Mouse (Mus musculus) c-Kit-positive CD71-positive TER-119-positive erythroid progenitor cells, embryonic 14.5 days (primary cell): ENCODE results near the gene Syap1.
A peak's percentile ranks its signal among the peaks of the same experiment; 100 is the strongest.
"Not testable (repeated sequence)": the region's sequence is repeated elsewhere in the genome, so short reads cannot be mapped to it uniquely, and the experiment has no call there.

Source experiments
- DNase-seq: peaks from one replicate; pipeline ENCODE4 v3.0.0-alpha.2; 2013; ENCODE audit warnings: low spot score

Gene Syap1

GRCm38 (mm10) chrX:162887931-162888511 lies at the start of gene Syap1:
Gene Syap1 (minus strand): TSS chrX:162888447.
- peak; percentile 72 for DNase-seq

DNA sequence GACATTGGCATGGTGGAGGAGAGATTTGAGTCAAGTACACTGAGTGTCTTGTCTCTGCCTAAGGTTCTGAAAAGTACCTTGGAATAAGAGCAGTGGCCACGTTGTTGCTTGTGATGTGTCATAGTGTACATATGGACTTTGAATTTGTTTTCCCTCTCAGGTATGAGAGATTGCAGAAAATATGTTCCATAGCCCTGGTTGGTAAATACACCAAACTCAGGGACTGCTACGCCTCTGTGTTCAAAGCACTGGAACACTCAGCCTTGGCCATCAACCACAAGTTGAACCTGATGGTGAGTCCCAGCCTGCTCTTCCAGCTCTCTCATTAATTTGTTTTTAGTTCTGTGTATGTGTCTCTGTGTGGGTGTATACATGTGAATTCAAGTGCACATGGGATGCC lies 43.2 kb upstream of the Syap1 start:
- no peak for DNase-seq

DNA sequence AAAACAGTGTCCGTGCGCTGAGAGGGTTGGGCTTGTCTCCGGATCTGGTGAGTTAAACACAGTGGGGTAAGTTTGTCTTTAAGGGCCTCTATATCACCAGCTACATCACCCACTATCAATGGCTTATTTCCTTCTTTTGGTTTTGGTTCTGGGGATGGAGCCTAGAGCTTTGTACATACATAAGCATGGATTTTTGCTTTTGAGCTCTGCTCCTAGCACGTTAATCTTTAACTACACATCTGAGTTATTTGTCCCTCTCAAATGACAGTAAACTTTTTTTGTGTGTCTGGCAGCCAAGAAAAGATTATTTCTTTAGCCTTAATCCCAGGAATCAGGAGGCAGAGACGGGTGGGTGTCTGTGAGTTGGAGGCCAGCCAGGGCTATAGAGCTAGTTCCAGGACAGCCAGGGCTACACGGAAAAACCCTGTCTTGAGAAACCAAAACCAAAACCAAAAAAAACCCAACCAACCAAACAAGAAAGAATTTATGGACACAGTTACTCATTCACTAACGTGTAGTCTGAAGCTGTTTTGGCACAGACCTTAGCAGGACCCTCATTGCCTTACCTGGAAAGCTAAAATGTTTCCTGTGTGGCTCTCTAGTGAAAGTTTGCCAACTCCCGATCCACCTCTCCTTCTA lies 33.4 kb upstream of the Syap1 start:
- no peak for DNase-seq

- DNase-seq, result peak; percentile 37
Measured at GRCm38 (mm10) chrX:162915697-162916096, 27.4 kb upstream of the Syap1 start.

GRCm38 (mm10) chrX:162913651-162914050 lies 25.4 kb upstream of the Syap1 start:
- DNase-seq, result no peak

DNA sequence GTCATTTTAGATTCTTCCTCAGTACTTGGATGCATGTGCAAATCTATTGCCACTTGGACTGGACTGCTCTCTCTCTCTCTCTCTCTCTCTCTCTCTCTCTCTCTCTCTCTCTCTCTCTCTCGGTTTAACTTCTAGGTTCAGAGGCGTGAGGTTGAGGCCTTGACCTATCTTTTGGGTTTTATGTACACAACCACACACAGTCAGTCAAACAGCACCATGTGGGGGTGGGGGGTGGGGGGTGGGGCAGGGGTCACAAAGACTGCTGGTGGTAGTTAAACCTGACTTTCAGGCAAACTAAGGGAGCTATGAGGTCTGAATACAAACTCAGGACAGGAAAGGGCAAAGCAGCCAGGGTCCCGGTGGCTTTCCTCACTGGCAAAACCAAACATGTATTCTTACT lies 19.3 kb upstream of the Syap1 start:
- DNase-seq, result no peak

DNA sequence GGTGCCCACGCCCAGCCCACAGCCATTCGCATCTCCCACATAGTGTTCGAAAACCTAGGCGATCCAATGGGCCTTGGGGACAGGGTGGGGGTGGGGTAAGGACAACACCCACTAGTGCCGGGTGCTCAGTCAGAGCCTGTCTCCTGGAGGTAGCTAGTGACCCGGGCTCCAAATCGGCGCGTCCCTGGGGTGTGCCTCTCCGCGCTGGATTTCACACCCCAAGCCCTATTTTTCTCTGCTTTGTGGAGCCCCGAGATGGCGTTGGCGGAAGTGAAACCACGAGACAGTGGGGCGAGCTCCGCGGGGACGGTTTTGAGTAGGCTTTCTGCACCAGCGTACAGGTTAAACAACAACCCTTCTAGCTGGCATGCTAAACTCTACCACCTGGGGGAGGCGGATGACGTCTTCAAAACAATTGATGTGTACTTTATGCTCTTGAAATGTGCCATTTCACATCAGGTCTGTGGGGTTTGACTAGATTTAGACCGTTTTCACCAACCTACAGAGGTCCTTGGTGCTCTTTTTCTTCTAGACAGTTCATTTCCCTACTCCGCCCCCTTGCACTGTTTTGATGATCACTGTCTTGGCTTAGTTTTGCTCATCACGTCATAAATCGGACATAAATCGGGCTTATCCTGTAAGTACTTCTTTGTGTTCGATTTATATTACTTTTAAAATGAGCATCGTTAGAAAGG lies 13.9 kb upstream of the Syap1 start:
- peak; percentile 20 for DNase-seq

- no peak for DNase-seq
Measured at GRCm38 (mm10) chrX:162901371-162902039, 13.3 kb upstream of the Syap1 start.

- no peak for DNase-seq
Measured at GRCm38 (mm10) chrX:162900938-162901337, 12.7 kb upstream of the Syap1 start, which contains the start of gene Ctps2. Gene Ctps2 (plus strand): TSS chrX:162901238.

GRCm38 (mm10) chrX:162888575-162889223 lies 452 bp upstream of the Syap1 start:
- not testable (repeated sequence) for DNase-seq

GRCm38 (mm10) chrX:162878236-162878635 lies 10.0 kb downstream of the Syap1 start:
- no peak for DNase-seq

DNA sequence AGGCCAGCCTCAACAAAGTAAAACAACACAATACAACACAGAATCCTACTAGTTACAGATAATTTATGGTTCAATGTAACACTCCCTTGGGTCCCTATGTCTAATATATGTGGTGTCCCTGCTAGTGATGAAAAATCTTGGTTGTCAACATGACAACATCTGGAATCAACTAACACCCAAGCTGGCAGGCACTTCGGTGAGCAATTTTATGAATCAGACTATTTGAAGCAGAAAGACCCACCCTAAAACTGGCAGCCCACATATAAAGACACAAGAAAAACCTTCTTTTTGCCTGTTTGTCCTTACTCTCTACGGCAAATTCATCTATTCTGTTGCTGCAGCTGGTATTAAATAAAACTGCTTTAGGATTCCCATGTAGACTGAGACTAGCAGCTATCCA lies 14.5 kb downstream of the Syap1 start:
- no peak for DNase-seq

DNA sequence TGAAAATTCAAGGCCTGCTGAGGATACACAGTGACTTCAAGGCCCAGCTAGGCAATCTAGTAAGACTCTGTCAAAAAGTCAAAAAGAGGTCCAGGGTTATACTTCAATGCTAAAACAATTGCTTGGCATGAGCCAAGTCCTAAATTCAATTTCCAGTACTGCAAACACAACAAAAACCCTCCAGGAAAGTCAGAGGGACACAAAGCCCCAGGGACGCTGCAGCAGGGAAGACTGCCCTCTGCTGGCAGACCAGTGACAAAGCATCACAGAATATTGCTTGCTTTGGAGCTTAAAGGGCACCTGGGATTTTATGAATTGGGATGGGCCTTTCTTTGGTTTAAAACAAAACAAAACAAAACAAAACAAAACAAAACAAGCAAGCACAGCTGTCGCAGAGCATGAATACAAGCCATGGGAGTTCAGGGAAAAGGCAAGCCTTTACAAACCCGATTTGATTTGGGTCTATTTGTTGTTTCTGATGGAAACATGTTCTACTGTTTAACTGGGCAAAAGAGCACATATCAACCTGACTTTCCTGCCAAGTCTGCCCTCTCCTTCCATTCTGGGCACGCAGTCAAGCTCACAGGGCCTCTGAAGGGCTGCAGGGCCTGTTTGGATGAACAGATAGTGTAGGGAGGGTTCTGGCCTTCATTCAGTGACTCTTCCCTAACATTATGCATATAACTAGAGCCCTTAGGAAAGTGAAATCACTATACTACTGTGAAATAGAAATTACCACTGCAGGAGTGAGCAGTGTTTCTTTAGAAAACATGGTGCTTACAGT lies 16.3 kb downstream of the Syap1 start:
- DNase-seq, result peak; percentile 8

GRCm38 (mm10) chrX:162868294-162868965 lies 19.8 kb downstream of the Syap1 start:
- no peak for DNase-seq

- DNase-seq, result no peak
Measured at GRCm38 (mm10) chrX:162848682-162849081, 39.6 kb downstream of the Syap1 start.

DNA sequence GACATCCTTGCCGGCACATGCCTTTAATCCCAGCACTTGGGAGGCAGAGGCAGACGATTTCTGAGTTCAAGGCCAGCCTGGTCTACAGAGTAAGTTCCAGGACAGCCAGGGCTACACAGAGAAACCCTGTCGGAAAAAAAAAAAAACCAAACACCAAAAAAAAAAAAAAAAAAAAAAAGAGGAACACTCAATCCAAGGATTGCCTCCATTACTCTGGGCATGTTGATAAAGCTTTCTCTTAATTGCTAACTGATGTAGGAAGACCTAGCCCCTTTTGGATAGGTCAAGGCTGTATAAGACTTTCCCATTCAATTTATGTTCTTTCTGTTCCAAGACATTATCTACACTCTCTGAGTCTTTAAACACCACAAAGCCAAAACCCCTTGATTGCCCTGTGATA lies 42.7 kb downstream of the Syap1 start:
- DNase-seq, result no peak

DNA sequence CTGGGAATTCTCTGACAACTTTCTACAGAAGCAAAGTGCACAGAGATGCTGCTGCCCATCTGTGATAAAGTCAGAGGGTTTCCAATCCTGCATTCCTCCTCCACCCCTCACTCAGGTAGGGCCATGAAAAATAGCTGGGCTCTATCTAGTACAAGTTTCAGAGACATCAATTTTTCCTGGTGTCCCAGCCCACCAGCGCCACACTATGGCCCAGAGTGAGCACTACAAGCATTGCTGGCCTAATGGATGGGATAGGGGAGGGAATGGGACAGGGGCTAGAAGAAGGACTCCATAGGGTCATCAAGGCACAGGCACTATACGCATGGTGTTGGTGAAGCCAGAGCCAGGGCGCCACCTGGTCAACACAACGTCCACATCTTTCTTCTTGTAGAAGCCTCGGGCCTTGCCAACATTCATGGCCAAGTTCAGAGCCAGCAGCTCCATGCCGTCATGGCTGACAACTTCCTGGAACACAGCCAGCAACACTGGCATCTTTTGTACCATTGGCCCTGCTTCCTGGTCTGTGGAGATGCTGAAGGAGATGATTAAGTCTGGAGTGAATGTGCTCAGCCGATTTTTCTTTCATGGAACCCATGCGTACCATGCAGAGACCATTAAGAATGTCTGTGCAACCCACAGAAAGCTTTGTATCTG lies 43.7 kb downstream of the Syap1 start:
- DNase-seq, result no peak

DNA sequence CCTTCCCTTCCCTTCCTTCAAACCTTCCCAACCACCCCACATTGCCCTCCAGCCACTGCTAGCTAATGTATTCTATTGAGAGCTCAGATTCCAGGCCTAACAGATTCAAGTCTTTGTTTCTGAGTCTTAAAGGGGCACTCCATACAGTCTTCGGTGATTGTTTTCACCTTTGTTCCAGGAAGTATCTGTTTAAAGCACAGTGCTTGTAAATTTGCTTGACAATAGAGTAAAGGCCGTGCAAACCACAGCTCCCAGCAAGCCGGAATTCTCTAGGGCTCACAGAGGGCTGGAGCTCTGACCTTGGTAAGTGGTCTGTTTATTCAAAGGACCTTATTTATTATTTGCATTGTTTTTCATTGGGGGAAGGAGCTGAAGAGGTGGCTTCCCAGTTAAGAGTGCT lies 56.1 kb downstream of the Syap1 start:
- no peak for DNase-seq

DNA sequence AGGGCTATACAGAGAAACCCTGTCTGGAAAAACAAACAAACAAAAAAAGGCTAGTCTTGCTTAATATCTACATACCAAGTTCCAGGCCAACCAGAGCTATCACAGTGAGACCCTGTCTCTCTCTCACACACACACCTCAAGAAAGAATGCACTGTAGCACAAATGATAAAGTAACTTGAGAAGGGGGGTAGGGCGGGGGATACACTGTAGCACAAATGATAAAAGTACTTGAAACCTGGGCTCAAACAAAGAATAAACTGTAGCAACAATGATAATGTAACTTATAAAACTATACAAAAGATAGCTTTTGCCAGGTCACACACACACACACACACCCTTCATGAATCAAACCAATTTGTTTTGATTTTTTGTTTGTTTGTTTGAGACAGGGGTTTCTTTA lies 56.7 kb downstream of the Syap1 start:
- no peak for DNase-seq

DNA sequence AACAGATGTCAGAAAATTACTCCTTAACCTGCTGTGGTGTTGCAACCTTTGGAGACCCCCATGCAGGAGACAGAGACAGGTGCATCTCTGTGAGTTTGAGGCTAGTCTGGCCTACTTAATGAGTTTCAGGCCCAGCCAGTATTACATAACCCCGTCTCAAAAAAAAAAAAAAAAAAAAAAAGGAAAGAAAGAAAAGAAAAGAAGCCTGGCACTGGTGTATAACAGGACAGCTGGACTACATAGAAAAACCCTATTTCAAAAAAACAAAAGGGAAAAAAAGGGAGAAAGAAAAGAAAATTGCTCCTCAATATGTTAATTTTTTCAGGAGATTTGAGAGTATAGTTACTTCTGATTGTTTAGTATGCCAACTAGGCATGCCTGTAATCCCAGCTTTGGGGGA lies 57.2 kb downstream of the Syap1 start:
- no peak for DNase-seq
